Mouse (Mus musculus) forebrain, postnatal 0 days (tissue): ENCODE measurements at regions not wholly inside any gene's neighbourhood (a gene's known extent, or its start where the extent isn't known, plus 50 kb on each side); places are given as distances from the start of the nearest gene placed in this dataset.

ENCODE experiments used
- ATAC-seq: fragments of 200-750 bp; cut with Nextera tagmentation; 2 replicates; pipeline ENCODE4 v1.8.0; 2017; ENCODE audit warnings: mild to moderate bottlenecking, moderate library complexity
- DNase-seq: peaks from one replicate; pipeline ENCODE4 v3.0.0-alpha.2; 2015
- H3K27ac ChIP-seq: fragments of 300-500 bp; sonication (generic); 2 replicates; pipeline ENCODE4 v1.5.1; 2014; ENCODE audit warnings: low read depth, mild to moderate bottlenecking, antibody characterized with exemption, low read length, moderate library complexity, mixed read lengths
- H3K27me3 ChIP-seq: fragments of 300-500 bp; sonication (generic); 2 replicates; pipeline ENCODE4 v1.6.1; 2014; ENCODE audit warnings: mild to moderate bottlenecking, low read length, mixed read lengths; ENCODE audit not compliant: insufficient read depth
- H3K36me3 ChIP-seq: fragments of 300-500 bp; sonication (generic); 2 replicates; pipeline ENCODE4 v1.6.1; 2014; ENCODE audit warnings: mild to moderate bottlenecking, moderate library complexity; ENCODE audit not compliant: insufficient read depth
- H3K4me1 ChIP-seq: fragments of 300-500 bp; sonication (generic); 2 replicates; pipeline ENCODE4 v1.6.1; 2014; ENCODE audit warnings: antibody characterized with exemption; ENCODE audit not compliant: insufficient read depth
- H3K4me2 ChIP-seq: fragments of 300-500 bp; sonication (generic); 2 replicates; pipeline ENCODE4 v1.6.1; 2014; ENCODE audit warnings: low read depth, mild to moderate bottlenecking, moderate library complexity
- H3K4me3 ChIP-seq: fragments of 300-500 bp; sonication (generic); 2 replicates; pipeline ENCODE4 v1.5.1; 2014; ENCODE audit warnings: low read depth, low read length, mixed read lengths
- H3K9ac ChIP-seq: fragments of 300-500 bp; sonication (generic); 2 replicates; pipeline ENCODE4 v1.6.1; 2014; ENCODE audit warnings: mild to moderate bottlenecking
- H3K9me3 ChIP-seq: fragments of 300-500 bp; sonication (generic); 2 replicates; pipeline ENCODE4 v1.6.1; 2016; ENCODE audit warnings: low read length
- CTCF ChIP-seq: sonication (generic); IDR thresholded peaks from 2 replicates; pipeline ENCODE4 v1.5.1; 2016; ENCODE audit warnings: antibody characterized with exemption, control low read depth, low read depth
- WGBS: fragments of 180-500 bp; shearing (Covaris S2); extraction: QIAGEN DNeasy Blood & Tissue Kit; methylation state at CpG from one replicate; pipeline ENCODE4 v1.1.7; 2014; 5-methylcytosine and 5-hydroxymethylcytosine counted together

DNA sequence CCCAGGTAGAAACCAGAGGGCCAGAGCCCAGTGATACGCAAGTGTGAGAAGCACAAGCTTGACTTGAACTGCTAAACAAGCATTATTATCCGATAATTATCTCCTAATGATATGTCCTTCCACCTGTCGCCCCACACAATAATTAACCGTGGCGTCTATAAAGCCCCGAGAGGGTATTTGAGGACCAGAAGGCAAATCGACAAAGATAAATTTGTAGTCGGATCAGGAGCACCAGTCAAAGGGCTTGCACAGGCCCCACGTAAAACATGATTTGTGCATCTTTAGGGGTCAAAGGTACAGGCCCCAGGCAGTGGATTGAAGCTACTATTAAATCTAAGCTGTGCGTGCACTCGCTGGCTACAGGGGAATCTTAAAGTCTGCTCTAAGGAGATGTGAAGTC is 270.5 kb downstream of the Ajap1 start:
- Histone ChIP-seq H3K27me3 (no peaks in the 10 kb centered on the region), H3K4me2 (no peak overlapping the region), H3K36me3 (no peaks in the 10 kb centered on the region), H3K27ac (no peak overlapping the region), H3K9me3 (no peaks in the 10 kb centered on the region), H3K4me3 (no peak overlapping the region), H3K9ac (no peak overlapping the region), H3K4me1 (peaks cover 6% of the 10 kb centered on the region; the same call in 1 of the 2 replicates)
- 52% methylated on average over 11 of the region's 11 CpGs for WGBS
- ATAC-seq = no peak
- TF ChIP-seq CTCF = no peak
- no peak for DNase-seq

DNA sequence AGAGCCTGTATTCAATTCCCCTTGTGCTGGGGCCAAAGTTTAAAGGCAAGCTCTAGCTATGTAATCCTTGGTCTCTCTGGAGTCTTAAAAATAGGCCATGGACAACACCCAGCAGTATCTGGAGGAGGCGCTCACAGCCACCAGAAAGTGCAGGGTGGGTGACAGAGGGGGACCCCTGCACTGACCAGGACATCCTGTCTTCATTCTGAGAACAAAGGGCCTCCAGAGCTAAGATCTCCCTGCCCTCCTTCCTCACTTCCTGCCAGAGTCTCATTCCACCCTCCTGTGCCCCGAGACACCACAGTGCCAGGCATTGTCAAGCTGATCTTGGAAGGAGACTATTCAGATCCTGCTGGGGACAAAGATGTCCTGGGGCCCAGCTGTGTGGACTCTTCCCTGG is 273.8 kb downstream of the Ajap1 start:
- Histone ChIP-seq H3K4me1 (peaks cover 6% of the 10 kb centered on the region; the same call in 1 of the 2 replicates), H3K36me3 (no peaks in the 10 kb centered on the region), H3K9ac (no peak overlapping the region), H3K4me3 (no peak overlapping the region), H3K4me2 (no peak overlapping the region), H3K27ac (no peak overlapping the region), H3K9me3 (no peaks in the 10 kb centered on the region), H3K27me3 (no peaks in the 10 kb centered on the region)
- no peak for DNase-seq
- no peak for ATAC-seq
- TF ChIP-seq CTCF = no peak
- 57% methylated on average over 2 of the region's 2 CpGs for whole genome bisulfite sequencing

DNA sequence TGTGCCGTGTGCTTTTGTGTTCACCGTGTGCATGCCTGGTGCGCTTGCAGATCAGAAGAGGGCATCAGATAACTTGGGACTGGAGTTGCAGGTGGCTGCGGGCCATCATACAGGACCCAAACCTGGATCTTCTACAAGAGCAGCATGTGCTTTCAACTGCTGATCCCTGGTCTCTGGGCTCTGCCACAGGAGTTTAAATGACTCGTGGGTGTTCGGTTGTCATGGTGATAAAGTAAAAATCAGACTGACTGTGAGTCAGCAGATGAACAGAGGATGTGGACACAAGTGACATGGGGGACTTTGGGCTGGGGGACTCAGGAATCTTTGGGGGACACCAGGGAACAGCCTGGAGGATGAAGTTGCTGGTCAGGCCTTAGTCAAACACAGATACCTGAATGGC is 274.4 kb downstream of the Ajap1 start:
- no peak for ATAC-seq
- WGBS = 65% methylated on average over 6 of the region's 6 CpGs

DNA sequence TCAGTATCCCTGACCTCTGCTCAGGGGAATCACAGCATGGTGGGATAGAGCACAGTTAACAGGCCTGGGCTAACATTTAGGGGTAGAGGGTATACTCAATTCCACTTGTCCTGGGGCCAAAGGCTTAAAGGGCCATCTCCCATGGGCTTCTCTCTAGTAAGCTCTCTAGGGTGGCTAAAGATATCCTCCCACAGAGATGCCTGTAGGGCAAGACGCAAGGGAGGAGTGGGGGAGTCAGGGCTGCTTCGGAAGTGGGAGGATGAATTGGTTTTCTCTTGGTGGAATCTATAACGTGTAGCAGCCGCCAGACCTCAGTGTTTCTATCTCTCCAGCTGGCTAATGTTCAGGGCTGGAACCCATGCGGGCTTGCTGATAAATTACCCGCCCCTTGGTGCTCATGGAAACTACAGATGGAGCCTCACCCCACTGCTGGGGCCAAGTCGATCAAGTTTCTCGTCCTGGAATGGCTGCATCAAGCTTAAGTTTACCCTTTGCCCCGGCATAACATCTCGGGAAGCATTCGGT is 275.0 kb downstream of the Ajap1 start:
- H3K27me3 ChIP-seq = no peaks in the 10 kb centered on the region
- no peaks in the 10 kb centered on the region for H3K9me3 ChIP-seq
- DNase-seq = no peak
- TF ChIP-seq CTCF = no peak
- H3K9ac ChIP-seq = no peak overlapping the region
- no peaks in the 10 kb centered on the region for H3K36me3 ChIP-seq
- no peak overlapping the region for H3K4me2 ChIP-seq
- H3K4me1 ChIP-seq = peaks cover 6% of the 10 kb centered on the region; the same call in 1 of the 2 replicates
- no peak overlapping the region for H3K4me3 ChIP-seq
- no peak for ATAC-seq
- no peak overlapping the region for H3K27ac ChIP-seq
- 67% methylated on average over 11 of the region's 11 CpGs for WGBS

More for the DNA sequence above, 274.4 kb downstream of the Ajap1 start:
- H3K27me3 ChIP-seq = no peaks in the 10 kb centered on the region
- H3K36me3 ChIP-seq = no peaks in the 10 kb centered on the region
- no peak for DNase-seq
- TF ChIP-seq CTCF = no peak
- H3K9ac ChIP-seq = no peak overlapping the region
- no peak overlapping the region for H3K4me3 ChIP-seq
- peaks cover 6% of the 10 kb centered on the region; the same call in 1 of the 2 replicates for H3K4me1 ChIP-seq
- H3K27ac ChIP-seq = no peak overlapping the region
- H3K9me3 ChIP-seq = no peaks in the 10 kb centered on the region
- no peak overlapping the region for H3K4me2 ChIP-seq

DNA sequence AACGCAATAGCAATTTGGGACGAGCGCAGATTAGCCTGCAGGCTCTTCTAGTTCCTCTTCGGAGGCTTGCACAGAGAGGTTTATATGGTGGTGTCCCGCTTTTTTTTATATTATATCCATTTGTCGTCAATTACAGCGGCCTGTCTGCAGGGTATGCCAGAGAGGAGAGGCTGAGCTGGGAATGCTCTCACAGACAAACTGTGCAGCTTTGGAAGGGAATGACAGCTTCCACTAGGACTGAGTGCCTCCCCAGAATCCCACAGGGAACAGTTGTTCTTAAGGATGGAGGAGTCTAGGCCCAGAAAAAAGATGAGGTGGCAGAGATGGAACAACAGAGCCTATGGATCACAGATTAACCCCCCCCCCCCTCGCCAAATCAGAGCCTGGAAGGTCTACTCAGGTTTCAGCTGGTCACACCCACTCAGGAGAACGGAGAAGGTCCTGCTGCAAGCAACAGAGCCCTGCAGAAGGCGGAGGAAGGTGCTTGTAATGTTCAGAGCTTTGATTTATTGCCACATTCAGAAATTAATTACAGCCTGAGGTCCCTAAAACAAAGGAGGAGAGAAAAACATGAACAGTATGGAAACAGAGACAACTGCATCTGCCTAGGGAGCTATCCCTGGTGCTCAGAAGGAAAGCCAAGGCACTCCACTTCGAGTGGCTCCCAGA is 275.7 kb downstream of the Ajap1 start:
- Histone ChIP-seq H3K27me3 (no peaks in the 10 kb centered on the region), H3K36me3 (no peaks in the 10 kb centered on the region), H3K9ac (no peak overlapping the region), H3K4me1 (peaks cover 6% of the 10 kb centered on the region; the same call in 1 of the 2 replicates), H3K4me2 (no peak overlapping the region), H3K27ac (no peak overlapping the region), H3K9me3 (no peaks in the 10 kb centered on the region), H3K4me3 (no peak overlapping the region)
- DNase-seq (peak; percentile 26), ATAC-seq (no peak)
- 53% methylated on average over 11 of the region's 11 CpGs for WGBS
- peak; percentile 16; the same call in 1 of the 2 replicates for TF ChIP-seq CTCF

DNA sequence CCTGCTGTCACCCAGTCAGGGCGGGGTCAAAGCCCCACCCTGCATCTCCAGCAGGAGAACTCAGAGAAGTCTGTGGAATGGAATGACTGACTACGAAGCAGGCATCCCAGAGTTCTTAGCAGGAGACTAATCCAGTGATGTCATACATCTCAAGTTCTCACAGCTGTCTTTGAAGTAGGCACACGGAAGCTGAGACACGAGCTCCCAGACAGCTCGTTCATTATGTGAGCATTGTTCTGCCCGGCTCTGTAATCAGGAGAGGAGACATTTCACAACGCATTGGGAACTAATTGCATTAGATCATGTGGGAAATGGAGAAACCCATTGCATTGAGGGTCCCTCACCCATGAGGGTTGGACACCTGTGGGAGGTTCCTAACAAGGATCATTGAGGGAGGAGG is 277.8 kb downstream of the Ajap1 start:
- H3K9ac ChIP-seq = no peak overlapping the region
- peak; percentile 54 for ATAC-seq
- DNase-seq = no peak
- no peak overlapping the region for H3K4me3 ChIP-seq
- H3K27me3 ChIP-seq = no peaks in the 10 kb centered on the region
- TF ChIP-seq CTCF = no peak
- H3K36me3 ChIP-seq = no peaks in the 10 kb centered on the region
- 22% methylated on average over 7 of the region's 7 CpGs for WGBS
- H3K27ac ChIP-seq = no peak overlapping the region
- H3K4me2 ChIP-seq = no peak overlapping the region
- peaks cover 6% of the 10 kb centered on the region; the same call in 1 of the 2 replicates for H3K4me1 ChIP-seq
- no peaks in the 10 kb centered on the region for H3K9me3 ChIP-seq
